Comparison of ENCODE assay signal across 8 mouse cellular contexts in genomic region chr3:108838980-108839379, GRCm38 (mm10). TPM values are rescaled to one million over a fixed set of nuclear protein-coding genes. Genes with fewer than 3 reads are reported as not detected.
DNase-seq lines count a peak whose midpoint lies in the region; ATAC-seq lines count a peak whose summit lies in the region.

No protein-coding gene starts in this region.

- ATAC-seq in heart, embryonic 14.5 days (ENCODE audit: insufficient number of reproducible peaks, insufficient read depth, low FRiP score, low read depth) = no peak
- no peak for ATAC-seq in hindbrain, embryonic 15.5 days (ENCODE audit: low FRiP score, low read depth)
- ATAC-seq in midbrain, embryonic 11.5 days (ENCODE audit: low FRiP score) = no peak

- peak overlapping the region; percentile 80 for H3K4me2 ChIP-seq in heart, embryonic 14.5 days (ENCODE audit: low read length)
- peak overlapping the region; percentile 61 for H3K4me2 ChIP-seq in hindbrain, embryonic 15.5 days
- H3K4me2 ChIP-seq in midbrain, embryonic 11.5 days = peak overlapping the region; percentile 70; the same call in 1 of the 2 replicates

- 62% methylated on average over 7 of the region's 7 CpGs for WGBS in heart, embryonic 14.5 days
- WGBS in hindbrain, embryonic 15.5 days = 82% methylated on average over 7 of the region's 7 CpGs
- 91% methylated on average over 7 of the region's 7 CpGs for WGBS in midbrain, embryonic 11.5 days

- no peak overlapping the region for H3K27ac ChIP-seq in heart, embryonic 14.5 days (replicated peaks in 1 of 2; ENCODE audit: control insufficient read depth in 1 of 2, insufficient read depth in 1 of 2, low read depth in 2 of 2, low read length in 2 of 2)
- no peak overlapping the region for H3K27ac ChIP-seq in hindbrain, embryonic 15.5 days (replicated peaks)
- H3K27ac ChIP-seq in midbrain, embryonic 11.5 days (ENCODE audit: low read depth, low read length) = no peak overlapping the region

- no peak for DNase-seq in heart, postnatal 36 days
- DNase-seq in c-Kit-negative CD71-positive TER-119-positive erythroid progenitor cells, embryonic 14.5 days (ENCODE audit: low read depth, low spot score) = peak; percentile 4
- peak; percentile 33 for DNase-seq in midbrain, embryonic 11.5 days (ENCODE audit: low spot score, missing footprints)
- DNase-seq in embryo, embryonic 10.5 days (ENCODE audit: low spot score) = no peak
- DNase-seq in left cerebral cortex, adult 8-10 months (ENCODE audit: low spot score in 2 of 2) = no peak
- DNase-seq in layer of hippocampus, adult 11-12 months (ENCODE audit: low spot score) = no peak

- no peaks in the 10 kb centered on the region for H3K27me3 ChIP-seq in heart, embryonic 14.5 days (ENCODE audit: control insufficient read depth, insufficient read depth, low read length)
- H3K27me3 ChIP-seq in hindbrain, embryonic 15.5 days = no peaks in the 10 kb centered on the region
- H3K27me3 ChIP-seq in midbrain, embryonic 11.5 days (ENCODE audit: control insufficient read depth, insufficient read depth, low read length) = no peaks in the 10 kb centered on the region

- H3K9ac ChIP-seq in heart, embryonic 14.5 days (ENCODE audit: low read length) = peak overlapping the region; percentile 85
- no peak overlapping the region for H3K9ac ChIP-seq in hindbrain, embryonic 15.5 days
- H3K9ac ChIP-seq in midbrain, embryonic 11.5 days (ENCODE audit: low read length) = no peak overlapping the region

- H3K4me1 ChIP-seq in heart, embryonic 14.5 days (ENCODE audit: control insufficient read depth in 2 of 2, insufficient read depth in 2 of 2, low read length in 2 of 2) = peaks cover 2 to 13% of the 10 kb centered on the region in 2 experiments; a peak in 3 of 4 replicates
- peaks cover 12% of the 10 kb centered on the region for H3K4me1 ChIP-seq in hindbrain, embryonic 15.5 days (replicated peaks)
- H3K4me1 ChIP-seq in midbrain, embryonic 11.5 days (ENCODE audit: control insufficient read depth, insufficient read depth, low read length) = peaks cover 9% of the 10 kb centered on the region; the same call in 1 of the 2 replicates

- H3K4me3 ChIP-seq in heart, embryonic 14.5 days (ENCODE audit: control insufficient read depth in 1 of 2, insufficient read depth in 1 of 2, low read depth in 1 of 2, low read length in 2 of 2) = peak overlapping the region in 1 of 2 experiments; percentile 76; a peak in 2 of 4 replicates
- peak overlapping the region; percentile 67 for H3K4me3 ChIP-seq in hindbrain, embryonic 15.5 days
- no peak overlapping the region for H3K4me3 ChIP-seq in midbrain, embryonic 11.5 days (ENCODE audit: low read depth, low read length)

- intact Hi-C loops in heart, postnatal 36 days (cut with DNase I) = no loop called here

- no peaks in the 10 kb centered on the region for H3K9me3 ChIP-seq in heart, embryonic 14.5 days (ENCODE audit: control insufficient read depth, low read length)
- H3K9me3 ChIP-seq in hindbrain, embryonic 15.5 days = no peaks in the 10 kb centered on the region
- H3K9me3 ChIP-seq in midbrain, embryonic 11.5 days (ENCODE audit: control insufficient read depth, low read length) = no peaks in the 10 kb centered on the region

- peaks cover 9% of the 10 kb centered on the region; the same call in 1 of the 2 replicates for H3K36me3 ChIP-seq in heart, embryonic 14.5 days (ENCODE audit: control insufficient read depth, insufficient read depth, low read length)
- H3K36me3 ChIP-seq in hindbrain, embryonic 15.5 days = peaks cover under 1% of the 10 kb centered on the region; the same call in 1 of the 2 replicates
- no peaks in the 10 kb centered on the region for H3K36me3 ChIP-seq in midbrain, embryonic 11.5 days (ENCODE audit: control insufficient read depth, insufficient read depth, low read length)

RNA-seq across cellular contexts. Expression of gene Stxbp3, which starts 1.3 kb away (rescaled TPM):
- polyA plus RNA-seq in heart, embryonic 14.5 days (2014; fragmentation: Nextera tagmentation; extraction: Ambion mirVana) = 28.4 and 31.6 TPM in 2 replicates
- total RNA-seq in heart, postnatal 36 days (2021) = 10 to 100 TPM; 23.5 to 29.3 TPM
- polyA plus RNA-seq in hindbrain, embryonic 15.5 days (2015; fragmentation: Nextera tagmentation; extraction: Ambion mirVana) = 14.5 and 15.5 TPM in 2 replicates
- 23.7 and 25.7 TPM in 2 replicates for polyA plus RNA-seq in midbrain, embryonic 11.5 days (2014; fragmentation: Nextera tagmentation; extraction: Ambion mirVana)
- total RNA-seq in left cerebral cortex, adult 8-10 months (2022) = 10 to 100 TPM; 25.3 to 32.4 (median 28.7) TPM

RNA-seq across cellular contexts. Expression of gene Fndc7, which starts 50.8 kb away (rescaled TPM):
- 0.05 and 0.20 TPM in 2 replicates for polyA plus RNA-seq in heart, embryonic 14.5 days (2014; fragmentation: Nextera tagmentation; extraction: Ambion mirVana)
- total RNA-seq in heart, postnatal 36 days (2021) = under 1 TPM in 1 of 2 experiments, not detected in 1; 0.08 TPM
- polyA plus RNA-seq in hindbrain, embryonic 15.5 days (2015; fragmentation: Nextera tagmentation; extraction: Ambion mirVana) = 0.05 TPM in 1 of 2 replicates, not detected in the other
- polyA plus RNA-seq in midbrain, embryonic 11.5 days (2014; fragmentation: Nextera tagmentation; extraction: Ambion mirVana) = 0.11 TPM in 1 of 2 replicates, not detected in the other
- total RNA-seq in left cerebral cortex, adult 8-10 months (2022) = under 1 TPM; 0.11 to 0.35 (median 0.14) TPM

Comparison
In these comparisons a context has a peak if more than half of its experiments do, and no peak if none do; other contexts are left out.
1. DNase-seq: peak in c-Kit-negative CD71-positive TER-119-positive erythroid progenitor cells, embryonic 14.5 days (single experiment) and midbrain, embryonic 11.5 days (single experiment); none in heart, postnatal 36 days (0 of 2), embryo, embryonic 10.5 days (single experiment), left cerebral cortex, adult 8-10 months (0 of 2) and layer of hippocampus, adult 11-12 months (single experiment).
2. Peak in every context shown above with its lines, with median percentiles within 50 percentile points of each other: H3K4me2 ChIP-seq.